Mouse (Mus musculus) spleen, embryonic (tissue): ENCODE measurements at regions not wholly inside any gene's neighbourhood (a gene's known extent, or its start where the extent isn't known, plus 50 kb on each side); places are given as distances from the start of the nearest gene placed in this dataset.
"Not testable (repeated sequence)": the region's sequence is repeated elsewhere in the genome, so short reads cannot be mapped to it uniquely, and the experiment has no call there.

Experiments used
- CTCF ChIA-PET: fragments of 350-600 bp; sonication (Branson Sonifier 250); formaldehyde crosslinking; loops from one replicate; lab custom pipeline; 2022; lab: Charles Lee

DNA sequence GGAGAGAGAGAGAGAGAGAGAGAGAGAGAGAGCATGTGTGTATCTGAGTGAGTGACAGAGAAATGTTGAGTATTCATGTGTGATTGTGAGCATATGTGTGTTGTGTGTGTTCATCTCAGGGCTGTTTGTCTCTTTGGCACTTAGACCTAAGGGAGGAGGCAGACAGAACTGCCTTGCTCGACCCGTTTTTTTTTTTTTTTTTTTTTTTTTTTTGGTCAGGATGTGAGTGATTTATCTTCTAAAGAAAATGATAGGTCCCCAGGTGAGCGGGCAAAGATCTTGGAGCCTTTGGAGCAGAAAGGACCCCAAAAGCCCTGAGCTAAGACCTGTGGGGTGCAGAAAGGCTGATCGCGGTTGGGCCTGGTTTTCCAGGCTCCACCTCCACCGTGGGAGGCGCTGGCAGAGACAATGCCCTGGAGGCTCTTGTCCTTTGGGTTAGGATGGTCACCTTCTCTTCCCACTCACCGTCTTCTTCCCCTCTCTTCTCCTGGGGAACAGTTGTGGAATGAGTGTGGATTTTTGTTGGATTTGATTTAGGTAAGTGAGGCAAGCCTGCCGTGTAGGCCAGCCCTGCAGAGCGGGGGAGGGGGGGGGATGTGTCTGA lies 147.1 kb upstream of the Ttc29 start:
- CTCF ChIA-PET = no interaction called here

DNA sequence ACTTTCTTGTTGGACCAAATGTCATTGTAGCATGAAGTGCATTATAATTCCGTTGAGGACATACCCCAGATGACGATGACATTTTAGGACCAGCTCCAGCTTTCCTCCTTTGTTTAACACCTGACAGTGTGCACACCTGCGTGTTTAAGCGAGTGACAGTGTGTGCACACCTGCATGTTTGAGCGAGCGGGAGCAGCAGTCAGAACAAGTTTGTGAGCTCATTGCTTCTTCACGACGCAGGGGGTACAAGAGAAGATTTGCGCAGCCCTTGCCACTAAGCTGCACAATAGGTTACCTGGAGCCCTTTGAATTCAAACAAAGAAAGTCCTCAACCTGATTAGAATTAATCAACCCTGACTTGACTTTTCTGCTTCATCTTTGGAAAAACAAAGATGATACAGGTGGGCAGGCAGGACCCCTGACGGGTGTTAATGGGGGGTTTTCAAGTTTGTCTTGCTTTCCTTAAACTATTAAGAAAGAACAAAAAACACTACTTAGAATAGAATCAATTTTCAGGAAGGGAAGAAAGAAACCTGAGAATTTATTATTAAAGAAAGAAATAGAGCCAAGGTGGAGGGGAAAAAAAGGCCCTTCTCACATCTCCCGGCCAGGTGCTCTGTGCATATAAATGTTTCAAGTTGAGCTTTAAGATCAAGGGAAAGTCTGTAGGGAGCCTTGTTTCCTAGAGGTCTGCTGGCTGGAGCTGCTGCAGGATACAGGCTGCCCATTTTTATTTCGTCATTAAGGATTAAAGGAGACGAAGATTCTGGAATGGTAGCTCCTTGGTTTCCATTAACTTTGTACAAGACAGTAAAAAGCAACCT lies 144.8 kb upstream of the Ttc29 start:
- CTCF ChIA-PET = no interaction called here

DNA sequence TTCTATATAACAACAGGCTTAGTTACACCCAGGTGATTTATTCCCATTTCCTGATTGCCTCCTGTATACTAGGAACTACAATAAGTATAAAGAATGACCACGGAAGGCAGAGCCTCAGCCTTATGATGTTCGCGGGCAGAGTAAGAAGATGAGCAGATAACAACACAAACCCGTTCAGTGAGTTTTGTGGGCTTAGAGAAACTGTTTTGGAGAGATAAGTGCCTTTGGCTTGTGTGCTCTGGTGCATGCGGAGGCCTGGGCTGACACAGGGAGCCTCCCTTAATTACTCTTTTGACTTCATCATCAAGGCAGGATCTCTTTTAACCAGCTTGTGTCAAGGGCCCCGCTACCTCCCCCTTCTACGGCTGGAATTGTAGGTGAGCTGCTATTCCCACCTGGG lies 139.3 kb upstream of the Ttc29 start:
- CTCF ChIA-PET = no interaction called here

DNA sequence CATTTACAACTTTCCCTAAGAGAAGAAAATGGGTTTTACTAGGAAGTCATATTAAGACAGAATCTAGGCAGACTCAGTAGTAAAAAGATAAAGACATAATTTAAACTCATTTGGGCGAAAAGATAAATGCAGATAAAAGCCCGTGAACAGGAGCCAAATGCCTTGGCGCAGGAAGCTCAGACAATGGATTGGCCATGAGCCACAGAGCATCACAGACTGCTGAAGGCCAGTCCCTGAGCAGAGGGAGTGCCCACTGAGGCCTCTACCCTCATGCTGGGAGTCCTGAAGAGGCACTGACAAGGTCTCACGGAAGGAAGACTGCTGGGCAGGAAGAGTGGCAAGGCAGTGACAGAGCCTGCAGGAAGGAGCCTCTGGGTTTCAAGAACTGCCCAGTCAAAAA lies 136.0 kb upstream of the Ttc29 start:
- CTCF ChIA-PET = no interaction called here

DNA sequence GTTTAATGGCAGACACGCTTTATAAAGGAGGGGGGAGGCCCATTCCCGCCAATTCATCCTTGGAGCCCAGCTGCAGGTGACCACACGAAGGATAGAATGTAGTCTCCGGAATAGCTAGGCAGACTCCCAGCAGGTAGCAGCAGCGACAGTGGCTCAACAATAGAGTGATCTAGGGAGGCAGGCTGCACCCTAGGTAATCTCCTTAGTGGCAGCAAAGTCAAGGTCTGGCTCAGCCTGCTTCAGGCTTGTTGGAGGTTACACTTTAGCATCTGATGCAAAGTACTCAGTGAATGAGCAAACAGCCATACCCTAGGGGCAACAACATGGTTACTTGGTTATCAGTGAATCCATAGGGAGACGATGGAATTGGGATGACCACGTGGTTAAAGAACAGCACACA lies 131.7 kb upstream of the Ttc29 start:
- CTCF ChIA-PET = not testable (repeated sequence)

DNA sequence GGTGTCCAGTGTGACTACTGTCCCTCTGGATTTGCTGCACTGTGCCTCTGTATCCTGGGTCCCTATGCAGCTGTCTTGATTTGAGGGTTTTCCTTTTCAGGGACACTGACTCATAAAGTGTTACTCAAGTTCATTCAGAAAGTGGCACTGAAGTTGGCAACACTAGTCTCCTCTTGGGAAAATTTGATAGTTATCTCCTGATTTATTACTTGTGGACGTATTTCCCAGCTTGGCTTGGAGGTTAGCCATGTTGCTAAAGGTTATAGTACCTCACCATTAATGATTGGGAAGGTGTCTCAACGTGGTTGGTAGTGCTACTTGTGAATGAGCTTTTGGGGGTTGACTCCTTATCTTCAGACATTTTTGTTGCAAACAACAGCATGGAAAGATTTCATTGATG lies 130.1 kb upstream of the Ttc29 start:
- CTCF ChIA-PET = no interaction called here

DNA sequence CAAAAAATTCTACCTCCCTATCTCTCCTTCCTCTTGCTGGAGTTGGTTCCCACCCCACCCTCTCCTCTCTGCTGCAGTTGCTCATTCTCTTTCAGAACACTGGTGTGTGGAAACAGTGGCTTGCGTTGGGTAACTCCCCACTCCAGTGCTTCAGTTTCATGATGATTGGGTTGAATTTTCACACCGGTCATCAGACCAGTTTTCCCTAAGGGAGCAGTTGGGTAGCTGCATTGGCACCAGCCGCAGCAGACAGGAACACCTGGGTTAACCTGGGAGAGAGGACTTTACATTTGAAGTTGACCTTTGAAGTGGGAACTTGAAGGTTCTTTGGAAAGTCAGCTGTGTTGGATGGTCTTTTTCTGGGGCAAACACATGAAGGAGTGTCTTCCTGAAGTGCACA lies 126.7 kb upstream of the Ttc29 start:
- CTCF ChIA-PET = no interaction called here

DNA sequence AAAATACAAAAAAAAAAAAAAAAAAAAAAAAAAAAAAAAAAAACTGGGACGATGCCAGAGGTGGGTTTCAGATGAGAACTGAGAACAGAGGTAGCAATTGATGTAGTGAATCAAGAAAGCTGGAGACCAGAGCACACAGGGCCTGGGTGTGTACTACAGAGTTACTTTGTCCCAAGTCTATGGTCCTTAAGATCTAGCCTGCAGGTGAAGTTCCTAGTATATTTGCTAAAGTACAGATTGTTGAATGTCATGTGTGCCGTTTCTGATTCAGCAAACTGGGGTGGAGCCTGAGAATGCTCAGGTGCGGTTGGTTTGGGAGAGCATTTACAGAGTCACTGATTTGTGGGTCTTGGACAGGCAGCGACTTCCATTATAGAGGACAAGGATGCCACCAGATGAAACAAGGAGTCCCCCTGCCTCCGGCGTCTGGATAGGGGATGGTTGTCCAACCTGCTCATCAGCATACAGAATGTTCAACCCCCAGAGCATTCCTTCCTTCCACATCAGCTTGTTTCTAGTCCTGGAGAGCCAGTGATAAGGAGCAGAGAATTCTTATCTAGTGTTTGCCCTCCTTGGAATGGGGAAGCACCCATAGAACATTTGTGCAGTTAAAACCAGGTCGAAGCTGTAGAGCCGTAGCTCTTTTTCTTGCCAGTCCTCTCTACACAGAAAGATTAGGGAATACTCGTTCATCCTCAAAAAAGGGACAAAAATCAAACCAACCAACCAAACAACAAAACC lies 122.5 kb upstream of the Ttc29 start:
- CTCF ChIA-PET = no interaction called here

DNA sequence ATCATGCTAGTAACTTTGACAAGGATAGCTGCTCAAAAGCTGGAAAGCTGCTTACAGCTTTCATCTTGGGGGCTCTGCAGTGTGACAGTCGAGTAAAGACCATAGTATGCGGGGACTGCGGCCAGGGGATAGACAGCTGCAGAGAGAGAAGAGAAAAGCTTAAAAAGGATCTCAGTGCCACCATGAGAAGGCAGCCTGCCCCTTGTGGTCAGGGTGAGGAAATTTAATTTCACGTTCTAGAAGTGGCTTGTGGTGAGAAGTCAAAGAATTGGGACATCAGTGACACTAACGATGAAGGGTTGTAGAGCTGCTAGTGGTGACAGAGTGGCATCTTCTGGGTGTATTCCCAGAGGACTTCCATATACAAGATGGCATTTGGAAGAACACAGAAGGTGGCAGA lies 116.7 kb upstream of the Ttc29 start:
- CTCF ChIA-PET = no interaction called here

DNA sequence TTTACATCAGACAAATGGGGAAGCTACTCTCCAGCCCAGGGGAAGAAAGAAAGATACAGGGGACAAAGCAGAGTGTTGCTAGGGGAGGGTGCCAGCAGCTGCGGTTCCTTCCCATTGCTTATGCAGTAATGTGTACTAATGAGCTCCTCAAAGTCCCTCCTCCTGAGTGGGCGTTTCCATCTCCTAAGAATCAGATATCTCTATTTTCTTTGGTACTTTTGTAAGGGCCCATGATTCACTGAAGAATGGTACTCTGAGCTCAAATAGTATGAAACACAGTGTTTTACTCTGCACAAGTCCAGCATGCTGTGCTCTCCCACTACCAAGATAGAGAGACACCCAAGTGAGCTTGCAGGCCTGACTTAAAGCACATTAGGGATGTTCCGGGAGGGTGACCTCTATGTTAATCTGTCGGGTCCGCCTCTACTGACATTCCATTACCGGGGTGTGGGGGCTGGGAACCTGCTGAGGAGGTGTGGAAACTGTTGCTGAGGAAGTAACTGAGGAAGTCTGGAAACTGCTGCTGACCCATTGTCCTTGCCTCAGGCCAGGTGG lies 114.8 kb upstream of the Ttc29 start:
- CTCF ChIA-PET = no interaction called here

DNA sequence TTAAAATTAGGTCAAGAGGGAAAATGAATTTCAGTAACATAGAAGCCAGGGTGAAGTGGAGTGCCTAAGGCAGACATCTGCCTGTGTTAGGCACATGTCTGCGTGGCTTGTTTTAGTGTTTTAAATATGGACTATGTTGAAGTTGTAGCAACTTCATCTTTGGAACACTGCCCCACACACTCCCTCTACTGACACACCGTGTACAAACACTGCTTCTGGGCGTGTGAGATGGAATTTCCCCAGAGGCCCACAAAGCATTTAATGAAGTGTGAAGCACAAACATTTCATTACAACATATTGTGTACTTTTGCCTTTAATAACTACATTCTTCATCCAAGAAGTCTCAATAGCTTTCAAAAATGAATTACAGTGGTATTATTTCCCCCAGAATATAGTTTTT lies 114.0 kb upstream of the Ttc29 start:
- CTCF ChIA-PET = no interaction called here

DNA sequence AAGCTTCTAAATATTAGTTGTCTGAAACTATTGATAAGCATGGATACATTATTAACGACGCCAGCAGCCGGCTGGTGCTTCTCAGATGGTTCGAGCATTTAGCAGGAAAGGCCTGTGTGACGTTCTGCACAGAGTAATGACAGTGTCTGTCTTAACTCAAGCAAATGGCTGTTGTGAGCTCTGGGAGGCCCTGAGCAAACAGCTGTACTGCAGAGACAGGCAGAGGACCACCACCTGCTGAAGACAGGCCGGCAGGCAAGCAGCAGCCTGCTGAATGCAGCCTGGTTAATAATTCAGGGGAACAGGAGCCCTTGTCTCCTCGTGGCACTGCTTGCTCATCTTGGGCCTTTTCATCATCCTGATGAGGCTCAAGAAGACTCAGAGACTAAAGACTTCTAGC lies 105.8 kb upstream of the Ttc29 start:
- CTCF ChIA-PET = no interaction called here

DNA sequence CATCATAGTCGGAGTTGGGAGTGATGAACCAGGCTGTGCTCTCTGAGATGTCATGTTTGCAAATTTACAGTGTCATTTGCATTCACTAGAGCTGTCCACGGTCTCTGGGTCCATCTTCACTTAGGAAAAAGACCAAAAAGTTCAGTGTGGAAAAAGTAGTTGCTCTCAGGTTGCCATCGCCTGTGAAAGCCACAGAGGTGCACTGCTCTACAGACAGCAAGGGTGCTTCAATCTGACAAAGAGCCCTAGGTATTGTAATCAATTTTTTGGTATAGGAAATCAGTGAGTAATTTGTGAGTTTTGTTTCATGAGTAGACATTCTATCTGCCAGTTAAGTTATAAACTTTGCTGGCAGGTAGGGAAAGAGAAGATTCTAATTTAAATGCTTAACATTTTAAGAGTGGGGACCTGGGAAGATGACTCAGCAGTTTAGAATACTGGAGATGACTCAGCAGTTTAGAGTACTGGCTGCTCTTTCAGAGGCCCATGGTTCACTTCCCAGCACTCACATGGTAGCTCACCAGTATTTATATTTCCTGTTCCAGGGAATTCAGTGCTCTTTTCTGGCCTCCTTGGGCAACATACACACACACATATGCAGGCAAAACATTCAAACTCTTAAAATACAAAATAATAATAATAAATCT lies 103.0 kb upstream of the Ttc29 start:
- CTCF ChIA-PET = no interaction called here

DNA sequence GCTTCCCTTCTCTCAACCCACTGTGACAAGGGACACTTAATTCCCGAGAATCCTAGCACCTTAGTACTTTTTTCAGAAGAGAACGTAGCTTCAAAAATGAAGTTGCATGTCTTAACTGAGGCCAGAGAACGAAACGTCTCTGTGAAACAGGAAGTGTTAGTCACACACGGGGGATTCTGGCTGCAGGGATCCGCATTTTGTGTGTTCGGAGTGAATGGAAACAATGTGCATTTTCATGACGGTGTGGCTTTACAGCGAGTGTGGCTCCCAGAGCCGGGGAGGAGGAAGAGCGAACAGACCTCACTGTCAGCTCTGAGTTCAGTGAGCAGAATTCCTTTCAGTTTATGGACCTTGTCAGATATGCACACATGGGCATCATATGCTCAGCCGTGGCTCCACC lies 100.0 kb upstream of the Ttc29 start:
- CTCF ChIA-PET = no interaction called here

DNA sequence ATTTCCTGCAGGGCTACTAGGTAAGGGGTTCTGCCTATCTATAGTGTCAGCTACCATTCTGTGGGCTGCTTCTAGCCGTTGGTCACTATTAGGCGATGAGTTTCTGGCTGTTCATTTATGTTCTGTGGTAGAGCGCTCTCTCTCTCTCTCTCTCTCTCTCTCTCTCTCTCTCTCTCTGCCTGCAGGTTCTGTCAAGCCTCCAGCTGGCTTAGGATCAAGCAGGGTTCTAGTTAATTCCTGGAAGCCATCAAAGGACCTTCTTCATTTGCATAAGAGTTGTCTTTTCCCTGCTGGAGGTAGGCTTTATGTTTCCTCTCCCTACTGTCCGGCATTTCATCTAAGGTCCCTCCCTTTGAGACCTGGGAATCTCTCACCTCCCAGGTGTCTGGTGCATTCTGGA lies 98.6 kb upstream of the Ttc29 start:
- CTCF ChIA-PET = no interaction called here

DNA sequence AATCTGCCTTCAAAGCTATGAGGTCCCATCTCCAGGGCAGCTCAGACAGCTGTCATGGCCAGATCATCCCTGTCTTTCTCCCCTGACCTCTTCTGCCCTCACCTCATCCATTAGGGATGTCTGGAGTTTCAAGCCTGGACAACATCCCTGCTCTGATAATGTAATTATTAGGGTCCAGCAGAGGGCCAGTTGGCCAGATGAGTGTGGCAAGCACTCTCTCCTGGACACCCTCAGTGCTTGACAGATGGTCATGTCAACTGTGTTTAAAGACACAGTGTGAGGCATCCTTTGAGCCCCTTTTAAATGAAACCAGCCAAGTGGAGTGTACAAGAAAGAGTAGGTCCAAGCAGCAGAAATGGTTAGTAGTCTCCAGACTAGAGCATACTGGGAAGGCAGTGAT lies 95.9 kb upstream of the Ttc29 start:
- CTCF ChIA-PET = no interaction called here

DNA sequence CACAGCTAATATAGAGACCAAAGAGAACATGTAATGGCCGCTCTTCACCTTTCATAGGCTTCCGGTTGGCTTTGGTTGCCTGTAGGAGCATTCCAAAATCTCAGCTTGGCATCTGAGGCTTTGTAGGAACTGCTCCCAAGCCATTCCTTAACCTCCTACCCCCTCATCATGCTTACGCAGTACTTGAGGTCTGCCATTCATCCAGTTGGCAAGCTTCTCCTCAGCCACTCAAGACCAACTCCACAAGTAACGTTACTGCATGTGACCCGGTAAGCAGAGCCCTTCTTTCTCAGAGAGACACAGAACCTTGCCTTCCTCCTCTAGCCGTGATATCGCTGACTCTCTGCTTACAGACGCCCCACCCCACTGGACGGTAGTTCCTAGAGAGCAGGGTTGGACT lies 94.6 kb upstream of the Ttc29 start:
- CTCF ChIA-PET = no interaction called here

DNA sequence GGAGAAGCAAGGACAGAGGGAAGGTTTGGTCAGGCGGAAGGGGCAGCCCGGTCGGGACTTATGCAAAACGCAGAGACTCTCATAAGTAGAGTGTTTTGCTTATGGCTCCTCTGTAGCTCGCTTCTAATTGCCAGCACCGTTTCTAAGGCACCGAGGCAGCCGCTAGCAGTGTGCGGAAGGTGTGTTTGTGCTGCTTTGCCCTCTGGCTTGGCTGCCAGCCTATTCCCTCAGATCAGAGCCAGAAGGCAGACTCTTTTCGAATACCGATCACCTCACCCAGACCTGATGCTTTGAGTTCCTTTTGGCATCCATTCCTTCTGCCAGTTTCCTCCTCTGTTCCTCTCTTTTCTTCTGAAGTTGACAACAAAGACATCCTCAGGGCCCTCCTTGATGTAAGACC lies 93.4 kb upstream of the Ttc29 start:
- CTCF ChIA-PET = no interaction called here

DNA sequence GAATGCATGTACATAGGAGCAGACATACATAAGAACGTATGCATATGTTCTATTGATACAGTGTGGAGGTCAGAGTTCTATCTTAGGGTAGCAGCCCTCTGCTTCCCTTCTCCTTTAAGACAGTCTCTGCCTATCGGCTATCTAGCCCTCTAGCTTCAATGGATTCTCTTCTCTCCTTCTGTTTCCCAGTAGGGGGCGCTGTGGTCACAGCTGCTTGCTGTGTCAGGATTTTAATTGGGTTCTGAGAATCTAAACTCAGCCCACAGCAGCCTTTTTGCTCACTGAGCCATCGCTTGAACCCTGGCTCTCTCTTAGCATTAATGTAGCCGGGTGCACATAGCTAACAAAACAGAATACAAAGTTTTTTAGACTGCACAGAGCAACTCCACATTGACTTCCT lies 88.8 kb upstream of the Ttc29 start:
- CTCF ChIA-PET = no interaction called here

DNA sequence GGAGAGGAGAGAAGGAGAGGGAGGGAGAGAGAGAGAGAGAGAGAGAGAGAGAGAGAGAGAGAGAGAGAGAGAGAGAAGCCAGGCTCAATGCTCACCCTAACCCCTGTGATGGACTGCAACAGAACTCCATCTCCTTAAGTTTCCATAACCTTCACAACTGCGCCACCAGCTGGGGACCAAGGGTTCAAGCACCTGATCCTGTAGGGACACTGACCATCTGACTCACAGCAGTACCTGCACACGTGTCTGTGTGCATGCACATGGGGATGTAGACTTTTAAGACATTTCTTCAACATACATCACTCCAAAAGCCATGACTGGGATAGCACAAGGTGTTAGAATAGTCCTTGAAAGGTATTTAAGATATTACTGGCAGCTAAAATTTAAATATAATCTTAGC lies 85.2 kb upstream of the Ttc29 start:
- CTCF ChIA-PET = no interaction called here

DNA sequence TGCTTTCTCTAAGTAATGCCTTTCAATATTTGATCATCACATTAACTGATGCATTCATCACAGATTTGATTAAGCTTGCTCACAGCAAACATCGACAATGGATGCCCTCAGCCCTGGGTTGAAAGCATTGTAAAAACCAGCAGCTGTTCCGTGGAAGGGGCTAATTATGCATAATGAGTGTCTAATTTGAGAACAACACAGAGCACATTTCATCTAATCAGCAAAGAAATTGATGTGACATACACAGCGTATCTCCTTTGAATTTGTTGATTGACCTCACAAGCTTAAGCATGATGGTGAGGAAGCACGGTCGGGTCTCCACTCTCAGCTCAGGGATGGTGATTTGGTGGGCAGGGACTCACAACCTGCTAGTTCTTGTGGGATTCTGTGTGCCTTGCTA lies 84.0 kb upstream of the Ttc29 start:
- CTCF ChIA-PET = no interaction called here

DNA sequence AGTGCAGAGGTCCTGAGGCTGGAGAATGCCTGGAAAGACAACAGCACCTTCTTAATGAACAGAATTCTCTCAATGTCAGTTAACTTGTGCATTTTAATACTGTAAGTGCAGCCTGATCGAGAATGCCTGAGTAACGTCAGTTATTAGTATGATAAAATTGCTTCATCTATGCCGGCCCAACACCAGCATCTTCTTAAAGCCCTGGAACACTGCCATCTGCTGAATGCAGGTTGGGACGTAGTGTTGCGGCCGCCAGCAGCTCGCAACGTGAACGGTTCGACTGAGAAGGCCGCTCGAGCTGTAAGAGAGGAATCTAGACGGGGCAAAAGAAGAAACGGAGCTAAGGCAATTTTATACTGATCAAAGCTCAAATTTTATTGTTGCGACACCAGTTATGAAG lies 73.6 kb upstream of the Ttc29 start:
- CTCF ChIA-PET = not testable (repeated sequence)
